Mouse (Mus musculus) layer of hippocampus, postnatal 25 days (tissue): ENCODE results near the gene Jph4. TPM values are rescaled to one million over a fixed set of nuclear protein-coding genes. Genes with fewer than 3 reads are reported as not detected.

Experiments used
- DNase-seq, 2 experiments: peaks; one replicate each; pipeline ENCODE4 v3.0.0; 2022; ENCODE audit warnings: mixed read lengths in 2 of 2, low spot score in 1 of 2; ENCODE audit errors: extremely low spot score in 1 of 2
- total RNA-seq, 2 experiments: library from RNA; stranded (reverse); gene quantifications; 2 replicates each; pipeline ENCODE4 v1.2.3; 2021

Gene Jph4
- total RNA-seq, 2 experiments from 2014 or later = 422 to 463 TPM

- no peak for DNase-seq
These were observed 20.1 kb downstream of the Jph4 start for GRCm38 (mm10) chr14:55096573-55097087.

- no peak for DNase-seq
These were observed 21.1 kb downstream of the Jph4 start for GRCm38 (mm10) chr14:55095671-55096070.

GRCm38 (mm10) chr14:55095263-55095662, 21.5 kb downstream of the Jph4 start:
- no peak for DNase-seq

- DNase-seq = peak; percentile 63 to 68
These were observed 22.0 kb downstream of the Jph4 start, which contains the start of gene Thtpa for GRCm38 (mm10) chr14:55094704-55095231. Gene Thtpa, plus strand, starts transcription at chr14:55094784.

GRCm38 (mm10) chr14:55093927-55094326, 22.8 kb downstream of the Jph4 start:
- DNase-seq = no peak

DNA sequence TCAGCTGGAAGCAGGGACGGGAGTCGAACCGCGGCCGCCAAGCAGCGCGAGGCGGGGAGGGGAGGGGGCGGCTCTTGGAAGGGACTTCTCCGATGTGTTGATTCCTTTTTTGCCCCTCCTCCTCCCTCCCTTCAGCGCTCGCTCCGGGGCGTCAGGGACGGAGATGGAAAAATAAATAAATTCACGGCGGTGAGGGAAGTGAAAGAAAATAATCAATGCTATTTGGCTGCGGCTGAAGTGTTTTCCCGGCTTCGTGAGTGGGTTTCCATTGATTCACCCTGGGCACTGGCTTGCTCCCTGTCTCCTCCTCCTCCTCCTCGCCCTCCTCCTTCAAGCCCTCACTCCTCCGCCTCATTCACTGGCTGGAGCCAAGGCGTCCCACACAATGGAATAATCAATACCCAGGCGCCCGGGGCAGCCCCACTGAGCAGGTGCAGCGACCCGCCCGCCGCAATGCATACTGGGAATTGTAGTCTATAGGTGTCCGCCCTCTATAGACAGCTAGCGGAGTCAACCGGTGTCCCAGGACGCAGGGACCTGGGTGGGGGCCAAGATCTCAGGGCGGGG, 24.6 kb downstream of the Jph4 start, which contains the start of gene Zfhx2:
TSS of gene Zfhx2 (minus strand) at position 314 of the 567 bp plus-strand sequence.
- peak; percentile 85 to 93 for DNase-seq

GRCm38 (mm10) chr14:55091209-55091865, 25.4 kb downstream of the Jph4 start:
- no peak for DNase-seq

- no peak for DNase-seq
These were observed 27.4 kb downstream of the Jph4 start for GRCm38 (mm10) chr14:55089199-55089947.

DNA sequence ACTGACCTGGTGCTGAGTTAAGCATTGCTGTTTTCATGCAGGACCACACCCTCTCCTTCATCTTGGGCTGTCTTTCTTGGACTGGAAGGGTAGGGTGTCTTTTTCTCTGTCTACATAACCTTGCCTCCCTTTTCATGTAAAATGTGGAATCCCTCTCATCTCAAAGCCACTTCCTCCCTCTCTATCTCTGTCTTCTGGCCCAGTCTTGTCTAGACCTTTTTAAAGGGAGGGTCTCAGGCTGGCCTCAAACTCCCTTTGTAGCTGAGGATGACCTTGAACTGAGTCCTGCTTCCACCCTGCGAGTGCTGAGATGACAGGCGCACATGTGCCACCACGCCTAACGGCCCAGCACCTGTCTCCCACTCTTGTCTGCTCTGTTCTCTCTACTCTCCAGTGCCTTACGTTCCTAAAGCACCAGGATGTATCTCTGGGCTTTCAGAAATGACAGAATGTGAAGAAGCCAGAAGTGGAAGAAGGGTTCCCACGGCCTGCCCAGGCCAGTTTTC, 30.7 kb downstream of the Jph4 start:
- no peak for DNase-seq

GRCm38 (mm10) chr14:55085324-55086008, 31.3 kb downstream of the Jph4 start:
- no peak for DNase-seq

DNA sequence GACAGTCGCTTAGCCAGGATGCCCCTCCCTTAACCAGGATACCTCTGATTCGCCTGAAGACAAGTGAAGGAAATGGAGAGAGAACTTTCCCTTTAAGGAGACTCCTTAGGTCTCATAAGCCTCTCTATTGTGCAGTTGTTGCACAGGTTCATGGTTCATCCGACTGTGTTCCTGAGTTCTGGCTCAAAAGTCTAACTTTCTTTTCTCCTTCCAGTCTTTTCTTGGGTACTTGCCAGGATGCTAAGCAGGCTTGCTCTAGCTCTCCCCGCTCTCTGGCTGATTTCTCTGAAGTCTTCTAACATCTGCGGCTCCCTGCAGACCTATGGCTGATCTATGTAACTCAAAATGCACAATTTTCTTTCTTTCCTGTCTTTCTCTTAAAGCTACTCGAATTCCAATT, 33.3 kb downstream of the Jph4 start:
- no peak for DNase-seq

DNA sequence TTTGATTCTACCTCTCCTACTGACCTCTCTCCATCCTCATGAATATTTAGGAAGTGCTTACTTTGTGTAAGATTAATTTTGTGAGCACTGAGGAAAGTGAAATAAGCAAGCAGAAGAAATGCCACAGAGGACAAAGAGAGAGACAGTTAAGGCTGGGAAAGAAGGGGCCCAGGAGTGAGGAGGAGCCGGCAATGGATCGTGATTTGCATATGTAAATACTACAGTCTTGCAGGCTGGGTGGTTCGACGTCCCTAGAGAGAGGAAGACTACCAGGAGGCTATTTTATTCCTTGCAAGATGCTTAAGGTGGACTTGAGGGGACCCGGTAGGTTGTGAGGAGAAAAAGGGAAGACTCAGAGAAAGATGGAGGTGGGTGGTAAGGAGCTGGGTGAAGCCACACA, 35.6 kb downstream of the Jph4 start:
- no peak for DNase-seq

DNA sequence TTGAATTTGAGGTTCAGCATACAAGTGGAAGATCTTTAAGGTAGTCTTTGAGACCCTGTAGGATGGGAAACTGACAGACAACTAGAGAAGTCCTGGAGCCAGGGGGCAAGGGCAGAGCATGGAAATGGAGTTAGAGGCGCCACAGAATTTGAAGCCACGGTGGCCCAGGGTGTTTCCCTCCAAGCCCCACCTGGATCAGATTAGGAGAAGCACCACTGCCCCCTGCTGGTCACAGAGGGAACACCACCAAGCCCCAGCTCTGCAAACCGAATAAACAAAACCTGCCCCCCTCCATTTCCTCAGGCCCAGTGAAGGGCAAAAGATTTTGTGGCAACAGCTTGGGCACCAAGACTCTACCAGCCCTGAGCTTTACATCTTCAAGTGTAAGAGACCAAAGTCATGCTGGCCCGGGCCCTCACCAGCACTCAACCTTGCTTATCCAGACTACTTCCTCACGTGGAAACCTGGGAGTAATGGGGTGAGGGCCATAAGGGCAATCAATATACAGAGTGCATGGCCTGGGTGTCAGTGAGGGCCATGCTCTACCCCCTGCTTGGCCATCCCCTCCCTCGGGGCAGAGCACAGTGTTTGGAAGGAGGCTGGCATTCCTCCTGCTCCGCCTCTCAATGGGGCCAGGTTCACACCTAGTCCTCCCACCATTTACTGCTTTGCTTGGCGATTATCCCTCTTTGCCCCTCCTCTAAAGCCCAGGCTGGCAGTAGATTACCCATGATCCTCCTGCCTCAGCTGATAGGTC, 37.3 kb downstream of the Jph4 start:
- DNase-seq = peak in 1 of 2 experiments; percentile 88

- no peak for DNase-seq
These were observed 38.3 kb downstream of the Jph4 start for GRCm38 (mm10) chr14:55078366-55078989.

DNA sequence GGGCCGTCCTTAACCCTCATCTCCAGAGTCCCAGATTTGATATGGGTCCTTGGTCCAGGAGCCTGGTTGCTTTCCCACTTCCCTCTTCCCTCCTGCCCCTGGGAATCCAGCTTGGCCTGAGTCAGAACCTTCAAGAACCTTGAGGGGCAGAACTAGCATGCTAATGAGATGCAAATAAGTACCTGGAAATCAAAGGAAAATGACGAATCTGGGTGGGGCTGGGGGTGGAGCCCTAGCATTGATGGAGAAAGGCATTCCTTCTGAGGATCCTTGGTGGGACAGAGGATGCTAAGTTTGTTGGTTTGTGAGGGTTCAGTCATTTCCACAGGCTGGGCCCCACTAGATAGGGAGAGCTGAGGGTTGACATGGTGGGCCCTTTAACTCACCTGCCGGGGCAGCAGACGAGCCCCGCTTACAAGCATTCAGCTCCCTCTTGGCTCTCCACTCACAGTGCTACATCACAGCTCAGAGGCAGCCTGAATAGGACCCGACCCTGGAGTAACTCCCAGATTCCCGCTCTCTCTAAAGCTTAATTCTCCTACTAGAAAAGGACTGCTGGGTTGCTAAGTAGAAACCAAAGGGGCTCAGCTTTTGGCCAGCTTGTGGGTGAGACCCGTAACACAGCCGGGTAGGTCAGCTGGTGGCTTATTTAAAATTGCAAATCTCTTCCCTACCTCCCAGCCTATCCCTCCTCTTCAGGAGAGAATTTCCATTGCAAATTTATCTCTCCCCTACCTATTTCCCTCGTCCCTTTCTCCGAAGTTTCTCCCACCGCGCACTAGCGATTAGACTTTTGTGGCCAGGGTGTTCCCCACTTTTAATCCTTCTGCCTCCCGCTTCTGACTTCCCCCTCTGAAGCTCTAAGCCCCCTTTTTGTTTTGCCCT, 39.0 kb downstream of the Jph4 start:
- no peak for DNase-seq

- DNase-seq = no peak
These were observed 39.8 kb downstream of the Jph4 start for GRCm38 (mm10) chr14:55076956-55077355.

- no peak for DNase-seq
These were observed 40.5 kb downstream of the Jph4 start for GRCm38 (mm10) chr14:55076224-55076623.

DNA sequence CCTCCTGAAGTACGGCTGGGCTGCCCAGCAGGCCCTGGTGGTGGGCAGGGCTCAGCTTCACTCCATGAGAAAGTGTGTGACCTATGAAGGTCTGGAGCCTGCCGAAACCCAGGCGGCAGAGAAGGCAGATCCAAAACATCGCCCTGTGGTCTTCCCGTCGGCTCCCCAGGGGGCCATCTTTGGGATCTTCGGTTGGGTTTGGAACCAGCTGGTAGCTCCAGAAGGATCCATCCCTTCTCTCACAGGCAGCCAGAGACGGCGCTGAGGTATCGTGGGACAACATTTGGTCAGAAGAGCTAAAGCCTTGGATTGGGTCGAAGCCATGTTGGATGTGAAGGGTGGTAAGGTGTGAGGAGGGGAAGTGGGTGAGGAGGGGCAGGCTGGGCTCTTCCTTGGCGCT, 42.3 kb downstream of the Jph4 start:
- no peak for DNase-seq
